Mouse (Mus musculus) lung, adult 2 months (tissue): Measurements from ENCODE around the gene Slc9a6.

Experiments used
- CTCF ChIP-seq: fragments of 200-500 bp; IDR thresholded peaks from 2 replicates; pipeline ENCODE4 v1.5.1; 2011; ENCODE audit warnings: mild to moderate bottlenecking, low read length, control low read depth; ENCODE audit not compliant: insufficient read depth
- POLR2A ChIP-seq: fragments of 200-500 bp; IDR thresholded peaks from 2 replicates; pipeline ENCODE4 v1.6.1; 2011; ENCODE audit warnings: low read depth, mild to moderate bottlenecking, control low read depth, low read length, borderline replicate concordance; ENCODE audit errors: extremely low read depth

DNA sequence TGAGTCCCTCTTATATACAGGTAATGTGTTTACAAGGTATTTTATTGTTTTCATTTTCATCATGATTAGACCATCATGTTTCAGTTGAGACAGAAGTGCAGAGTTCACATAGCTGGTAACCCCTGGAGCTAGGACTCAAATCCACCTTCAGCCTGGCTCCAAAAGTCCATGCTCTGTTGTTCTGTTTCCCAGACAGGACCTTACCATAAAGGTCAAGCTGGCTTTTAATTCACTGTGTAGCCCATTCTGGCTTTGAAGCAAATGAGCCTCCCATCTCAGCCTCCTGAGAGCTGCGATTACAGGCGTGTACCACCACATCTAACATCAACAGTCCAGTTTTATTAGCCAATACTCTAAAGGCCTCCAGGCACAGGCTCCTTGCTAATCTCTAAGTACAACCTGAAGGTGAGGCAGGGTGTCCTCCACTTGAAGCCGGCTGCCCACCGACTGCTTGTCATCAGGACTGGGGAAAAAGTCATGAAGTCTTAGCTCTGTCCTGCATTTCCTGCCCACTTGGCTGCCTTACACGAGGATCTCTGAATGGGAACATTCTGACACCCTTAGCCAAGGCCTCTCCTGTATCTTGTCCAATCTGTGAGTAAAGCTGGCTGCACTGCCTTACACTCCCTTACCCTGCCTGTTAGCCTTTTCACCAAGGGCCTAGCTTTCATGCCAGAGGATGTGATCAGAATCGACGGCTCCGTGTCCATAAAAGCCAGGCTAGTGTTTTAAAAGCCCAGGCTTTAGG is 55.8 kb downstream of the Slc9a6 start:
- TF ChIP-seq CTCF (no peak), POLR2A (no peak)
